Mouse (Mus musculus) liver, adult 2 months (tissue): ENCODE data around the gene Shmt2. TPM values are rescaled to one million over a fixed set of nuclear protein-coding genes. Genes with fewer than 3 reads are reported as not detected.

Experiments used
- DNase-seq: peaks from one replicate; pipeline ENCODE4 v3.0.0-alpha.2; 2011; ENCODE audit warnings: low read depth, low spot score; ENCODE audit errors: extremely low read depth
- H3K27ac ChIP-seq: fragments of 200-500 bp; replicated peaks from 2 replicates; pipeline ENCODE4 v1.5.1; 2012; ENCODE audit warnings: low read depth, mild to moderate bottlenecking, control low read depth, inconsistent platforms, low read length; ENCODE audit not compliant: insufficient read depth
- H3K27me3 ChIP-seq: fragments of 200-500 bp; 2 replicates; pipeline ENCODE4 v1.6.1; 2012; ENCODE audit warnings: mild to moderate bottlenecking, moderate library complexity, low read length, inconsistent platforms; ENCODE audit not compliant: control insufficient read depth, insufficient read depth
- H3K36me3 ChIP-seq: fragments of 200-500 bp; 2 replicates; pipeline ENCODE4 v1.6.1; 2012; ENCODE audit warnings: low read length, inconsistent platforms; ENCODE audit not compliant: control insufficient read depth, insufficient read depth
- H3K4me1 ChIP-seq: fragments of 200-500 bp; 2 replicates; pipeline ENCODE4 v1.6.1; 2011; ENCODE audit warnings: low read length; ENCODE audit not compliant: control insufficient read depth, insufficient read depth
- H3K4me3 ChIP-seq: fragments of 200-500 bp; 2 replicates; pipeline ENCODE4 v1.5.1; 2011; ENCODE audit warnings: low read depth, mild to moderate bottlenecking, control low read depth, low read length, moderate library complexity; ENCODE audit not compliant: insufficient read depth
- H3K79me2 ChIP-seq: fragments of 200-500 bp; 2 replicates; pipeline ENCODE4 v1.6.1; 2012; ENCODE audit warnings: inconsistent platforms, mild to moderate bottlenecking, low read length, moderate library complexity; ENCODE audit not compliant: control insufficient read depth, insufficient read depth
- H3K9ac ChIP-seq: fragments of 200-500 bp; 2 replicates; pipeline ENCODE4 v1.6.1; 2012; ENCODE audit warnings: low read depth, mild to moderate bottlenecking, control low read depth, inconsistent platforms, low read length
- CTCF ChIP-seq: fragments of 200-500 bp; IDR thresholded peaks from 2 replicates; pipeline ENCODE4 v1.5.1; 2011; ENCODE audit warnings: low read depth, low read length, control low read depth
- POLR2A ChIP-seq: fragments of 200-500 bp; IDR thresholded peaks from 2 replicates; pipeline ENCODE4 v1.6.1; 2011; ENCODE audit warnings: low read length, control low read depth; ENCODE audit not compliant: insufficient read depth; ENCODE audit errors: extremely low read depth
- WGBS: fragments of 180-500 bp; shearing (Covaris S2); methylation state at CpG from one replicate; pipeline ENCODE4 v1.1.7; 2018; 5-methylcytosine and 5-hydroxymethylcytosine counted together
- polyA plus RNA-seq: library from polyadenylated mRNA; depleted of rRNA; stranded (reverse); fragments of >200 nt; gene quantifications from 2 replicates; pipeline ENCODE4 v1.2.3, GENCODE M21; 2012
- total RNA-seq: library from RNA; depleted of rRNA; stranded (reverse); fragments of >200 nt; gene quantifications from 2 replicates; pipeline ENCODE4 v1.2.3, GENCODE M21; 2014

The Shmt2 gene
- total and polyA plus RNA-seq, 2 experiments: 130 to 309 TPM

- peak; percentile 74 for DNase-seq
- peak overlapping the region; percentile 36 for H3K4me3 ChIP-seq
- no peaks in the 10 kb centered on the region; the same call in 1 of the 2 replicates for H3K27me3 ChIP-seq
- H3K9ac ChIP-seq: peak overlapping the region; percentile 67
- TF ChIP-seq CTCF (no peak), POLR2A (no peak)
- H3K27ac ChIP-seq: peak overlapping the region; percentile 80
- 23% methylated on average over 30 of the region's 30 CpGs for WGBS
- peaks cover 23% of the 10 kb centered on the region for H3K4me1 ChIP-seq
- peaks cover 11% of the 10 kb centered on the region; the same call in 1 of the 2 replicates for H3K36me3 ChIP-seq
- peaks cover 6% of the 10 kb centered on the region; the same call in 1 of the 2 replicates for H3K79me2 ChIP-seq
Observed at GRCm38 (mm10) chr10:127516576-127517260, 5.5 kb downstream of the Shmt2 start.

- peak overlapping the region; percentile 36; the same call in 1 of the 2 replicates for H3K4me3 ChIP-seq
- 18% methylated on average over 8 of the region's 8 CpGs for WGBS
- H3K36me3 ChIP-seq: peaks cover 11% of the 10 kb centered on the region; the same call in 1 of the 2 replicates
- no peak for TF ChIP-seq POLR2A
- TF ChIP-seq CTCF: no peak
- peak; percentile 83 for DNase-seq
- no peaks in the 10 kb centered on the region; the same call in 1 of the 2 replicates for H3K27me3 ChIP-seq
- peak overlapping the region; percentile 80 for H3K27ac ChIP-seq
- H3K9ac ChIP-seq: peak overlapping the region; percentile 67
- H3K79me2 ChIP-seq: peaks cover 6% of the 10 kb centered on the region; the same call in 1 of the 2 replicates
- H3K4me1 ChIP-seq: peaks cover 23% of the 10 kb centered on the region
Observed at GRCm38 (mm10) chr10:127515983-127516459, 6.2 kb downstream of the Shmt2 start.

GRCm38 (mm10) chr10:127515271-127515982 is 6.8 kb downstream of the Shmt2 start:
- Histone ChIP-seq H3K4me1 (peaks cover 23% of the 10 kb centered on the region), H3K9ac (no peak overlapping the region), H3K27ac (no peak overlapping the region), H3K4me3 (no peak overlapping the region), H3K36me3 (peaks cover 11% of the 10 kb centered on the region; the same call in 1 of the 2 replicates), H3K27me3 (peaks cover 1% of the 10 kb centered on the region; the same call in 1 of the 2 replicates), H3K79me2 (peaks cover 6% of the 10 kb centered on the region; the same call in 1 of the 2 replicates)
- DNase-seq: no peak
- 62% methylated on average over 9 of the region's 9 CpGs for WGBS
- TF ChIP-seq CTCF (no peak), POLR2A (no peak)

GRCm38 (mm10) chr10:127514764-127515163 is 7.5 kb downstream of the Shmt2 start, which contains the start of gene Ndufa4l2:
Gene Ndufa4l2 (plus strand): TSS chr10:127514967.
- no peak within 1 kb of the TSS for H3K27ac ChIP-seq

GRCm38 (mm10) chr10:127514111-127514698 is 8.0 kb downstream of the Shmt2 start:
- TF ChIP-seq CTCF (no peak), POLR2A (no peak)
- Histone ChIP-seq H3K4me1 (peaks cover 18% of the 10 kb centered on the region), H3K36me3 (peaks cover 9% of the 10 kb centered on the region; the same call in 1 of the 2 replicates), H3K27ac (no peak overlapping the region), H3K9ac (no peak overlapping the region), H3K27me3 (peaks cover 2% of the 10 kb centered on the region; the same call in 1 of the 2 replicates), H3K79me2 (no peaks in the 10 kb centered on the region), H3K4me3 (no peak overlapping the region)
- no peak for DNase-seq
- 49% methylated on average over 13 of the region's 13 CpGs for WGBS

More at GRCm38 (mm10) chr10:127514764-127515163, 7.5 kb downstream of the Shmt2 start, which contains the start of gene Ndufa4l2:
- Histone ChIP-seq H3K79me2 (no peaks in the 10 kb centered on the region), H3K27me3 (peaks cover 2% of the 10 kb centered on the region; the same call in 1 of the 2 replicates), H3K9ac (no peak within 1 kb of the TSS), H3K36me3 (peaks cover 11% of the 10 kb centered on the region; the same call in 1 of the 2 replicates), H3K4me3 (no peak within 1 kb of the TSS), H3K4me1 (peaks cover 17% of the 10 kb centered on the region)
- no peak for TF ChIP-seq CTCF
- no peak for TF ChIP-seq POLR2A
- 46% methylated on average over 6 of the region's 6 CpGs for WGBS
- DNase-seq: no peak
